Mouse (Mus musculus) G1E (cell line): Measurements from ENCODE around the gene Mypop. TPM values are rescaled to one million over a fixed set of nuclear protein-coding genes. Genes with fewer than 3 reads are reported as not detected.

Source experiments
- ATAC-seq: 2 replicates; pipeline ENCODE4 v1.8.0; 2016; ENCODE audit warnings: mild to moderate bottlenecking; ENCODE audit not compliant: insufficient number of reproducible peaks, poor library complexity, low FRiP score, severe bottlenecking; ENCODE audit errors: extremely low read depth
- DNase-seq: peaks from one replicate; pipeline ENCODE4 v3.0.0; 2012; ENCODE audit warnings: low spot score
- H3K27me3 ChIP-seq: 2 replicates; pipeline ENCODE4 v1.6.1; 2012; ENCODE audit warnings: mild to moderate bottlenecking, low read length, inconsistent platforms; ENCODE audit not compliant: insufficient read depth
- H3K36me3 ChIP-seq: replicated peaks from 2 replicates; pipeline ENCODE3; 2012; ENCODE audit warnings: mild to moderate bottlenecking, inconsistent platforms
- H3K4me1 ChIP-seq: 2 replicates; pipeline ENCODE4 v1.6.1; 2012; ENCODE audit warnings: low read depth, low read length, inconsistent platforms, mixed read lengths; ENCODE audit not compliant: insufficient read depth
- H3K4me3 ChIP-seq: 2 replicates; pipeline ENCODE4 v1.5.1; 2012; ENCODE audit warnings: low read depth, mild to moderate bottlenecking, inconsistent platforms, low read length, moderate library complexity, mixed read lengths
- H3K9me3 ChIP-seq: replicated peaks from 2 replicates; pipeline ENCODE4 v1.6.1; 2012; ENCODE audit warnings: inconsistent platforms
- CTCF ChIP-seq: IDR thresholded peaks from 2 replicates; pipeline ENCODE4 v1.5.1; 2012; ENCODE audit warnings: low read depth, low read length, inconsistent platforms, mixed read lengths
- GATA1 ChIP-seq: IDR thresholded peaks from 2 replicates; pipeline ENCODE4 v1.6.1; 2012; ENCODE audit warnings: borderline replicate concordance, low read length, inconsistent platforms, mixed read lengths
- GATA2 ChIP-seq: IDR thresholded peaks from 2 replicates; pipeline ENCODE4 v1.6.1; 2012; ENCODE audit warnings: low read depth, low read length, inconsistent platforms, borderline replicate concordance
- POLR2AphosphoS5 ChIP-seq: IDR thresholded peaks from 2 replicates; pipeline ENCODE4 v1.6.1; 2012; ENCODE audit warnings: low read depth, low read length, inconsistent platforms; ENCODE audit not compliant: insufficient replicate concordance
- TAL1 ChIP-seq: conservative IDR thresholded peaks from 2 replicates; pipeline ENCODE4 v1.6.1; 2012; ENCODE audit warnings: low read depth, low read length, inconsistent platforms, mixed read lengths
- polyA plus RNA-seq: library from polyadenylated mRNA; stranded (reverse); fragments of >175 nt; gene quantifications from 2 replicates; pipeline ENCODE4 v1.2.3, GENCODE M21; 2012
- total RNA-seq, 2 experiments: library from RNA; stranded (forward) in 1 of 2; stranded (reverse) in 1 of 2; fragments of 200-1000 nt in 1 of 2; fragments of >200 nt in 1 of 2; fragmentation: Nextera tagmentation in 1 of 2; gene quantifications; 2 replicates each; pipeline ENCODE4 v1.2.3; 2014 to 2017

Mypop gene
- total and polyA plus RNA-seq, 3 experiments: 2.0 to 15.8 (median 2.4) TPM

GRCm38 (mm10) chr7:18987747-18988146, 3.3 kb upstream of the Mypop start:
- Histone ChIP-seq H3K27me3 (peaks cover 33% of the 10 kb centered on the region), H3K9me3 (peaks cover 7% of the 10 kb centered on the region), H3K4me3 (no peak overlapping the region), H3K4me1 (peaks cover 26% of the 10 kb centered on the region), H3K36me3 (peaks cover 7% of the 10 kb centered on the region)
- DNase-seq (no peak), ATAC-seq (no peak)
- TF ChIP-seq GATA2: no peak
- TF ChIP-seq CTCF: no peak
- no peak for TF ChIP-seq TAL1
- no peak for TF ChIP-seq POLR2AphosphoS5
- TF ChIP-seq GATA1: no peak

- Histone ChIP-seq H3K36me3 (peaks cover 14% of the 10 kb centered on the region), H3K9me3 (peaks cover 7% of the 10 kb centered on the region), H3K4me1 (peaks cover 26% of the 10 kb centered on the region), H3K4me3 (no peak overlapping the region), H3K27me3 (peaks cover 29% of the 10 kb centered on the region)
- TF ChIP-seq POLR2AphosphoS5: no peak
- no peak for TF ChIP-seq TAL1
- TF ChIP-seq GATA2: no peak
- no peak for TF ChIP-seq GATA1
- no peak for TF ChIP-seq CTCF
- ATAC-seq (no peak), DNase-seq (no peak)
These were observed 2.3 kb upstream of the Mypop start for GRCm38 (mm10) chr7:18988780-18989179.

GRCm38 (mm10) chr7:18989995-18990394, 1.1 kb upstream of the Mypop start:
- DNase-seq: no peak
- peaks cover 16% of the 10 kb centered on the region for H3K36me3 ChIP-seq
- no peak overlapping the region for H3K4me3 ChIP-seq
- ATAC-seq: no peak
- peaks cover 27% of the 10 kb centered on the region for H3K4me1 ChIP-seq
- H3K9me3 ChIP-seq: peaks cover 7% of the 10 kb centered on the region
- H3K27me3 ChIP-seq: peaks cover 18% of the 10 kb centered on the region; the same call in 1 of the 2 replicates
- no peak for TF ChIP-seq POLR2AphosphoS5

- H3K9me3 ChIP-seq: peaks cover 7% of the 10 kb centered on the region
- no peak for DNase-seq
- peak overlapping the region; percentile 72 for H3K4me3 ChIP-seq
- H3K4me1 ChIP-seq: peaks cover 29% of the 10 kb centered on the region
- H3K27me3 ChIP-seq: peaks cover 18% of the 10 kb centered on the region; the same call in 1 of the 2 replicates
- TF ChIP-seq GATA1 (no peak), GATA2 (no peak), TAL1 (no peak), CTCF (no peak), POLR2AphosphoS5 (no peak)
- H3K36me3 ChIP-seq: peaks cover 29% of the 10 kb centered on the region
- no peak for ATAC-seq
These were observed 732 bp downstream of the Mypop start for GRCm38 (mm10) chr7:18991660-18992293.

- ATAC-seq: no peak
- no peak for DNase-seq
- peaks cover 7% of the 10 kb centered on the region for H3K9me3 ChIP-seq
- H3K27me3 ChIP-seq: peaks cover 18% of the 10 kb centered on the region; the same call in 1 of the 2 replicates
- peaks cover 27% of the 10 kb centered on the region for H3K4me1 ChIP-seq
- TF ChIP-seq TAL1 (no peak), POLR2AphosphoS5 (no peak), GATA1 (no peak), CTCF (no peak), GATA2 (no peak)
- H3K4me3 ChIP-seq: peak overlapping the region; percentile 72; the same call in 1 of the 2 replicates
- H3K36me3 ChIP-seq: peaks cover 29% of the 10 kb centered on the region
These were observed 1.2 kb downstream of the Mypop start for GRCm38 (mm10) chr7:18992294-18992675.

- Histone ChIP-seq H3K4me3 (no peak overlapping the region), H3K36me3 (peaks cover 35% of the 10 kb centered on the region), H3K4me1 (peaks cover 26% of the 10 kb centered on the region), H3K9me3 (peaks cover 7% of the 10 kb centered on the region), H3K27me3 (0 out of 2 replicates have a peak, but pooled peaks cover 11% of the 10 kb centered on the region)
- ATAC-seq (no peak), DNase-seq (no peak)
- TF ChIP-seq GATA2 (no peak), GATA1 (no peak), POLR2AphosphoS5 (no peak), TAL1 (no peak), CTCF (no peak)
These were observed 2.0 kb downstream of the Mypop start for GRCm38 (mm10) chr7:18993036-18993435.
